Mouse (Mus musculus): ENCODE measurements around the gene Pax4. TPM values are rescaled to one million over a fixed set of nuclear protein-coding genes. Genes with fewer than 3 reads are reported as not detected.

The Pax4 gene
- total RNA-seq (2021) (not detected), polyA plus RNA-seq (2012; rRNA removed) (not detected in 2 replicates)
- long read RNA-seq, result 0 reads

DNA sequence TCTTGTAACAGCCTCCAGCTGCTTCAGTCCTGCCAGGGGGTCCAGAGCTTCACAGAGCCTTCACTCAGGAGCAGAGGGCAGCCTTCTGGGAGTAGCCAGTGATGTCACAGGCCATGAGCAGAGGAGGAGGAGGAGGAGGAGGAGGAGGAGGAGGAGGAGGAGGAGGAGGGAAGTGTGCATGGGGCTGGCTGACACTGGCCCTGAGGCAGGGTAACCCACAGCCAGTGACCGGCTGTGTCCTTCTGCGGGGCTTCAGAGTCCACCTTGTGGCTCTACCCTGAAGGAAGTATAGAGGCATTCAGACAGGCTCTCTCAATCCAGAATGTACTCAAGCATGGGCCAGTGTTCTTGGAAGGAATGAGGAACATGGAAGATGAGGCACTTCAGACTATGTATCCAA, at the start of gene Pax4:
Gene Pax4 (minus strand): TSS at position 101 of the 400 bp plus-strand sequence.
- no peak for DNase-seq

- DNase-seq, result peak; percentile 28
Observed at GRCm38 (mm10) chr6:28497837-28498236, 48.7 kb upstream of the Pax4 start.

DNA sequence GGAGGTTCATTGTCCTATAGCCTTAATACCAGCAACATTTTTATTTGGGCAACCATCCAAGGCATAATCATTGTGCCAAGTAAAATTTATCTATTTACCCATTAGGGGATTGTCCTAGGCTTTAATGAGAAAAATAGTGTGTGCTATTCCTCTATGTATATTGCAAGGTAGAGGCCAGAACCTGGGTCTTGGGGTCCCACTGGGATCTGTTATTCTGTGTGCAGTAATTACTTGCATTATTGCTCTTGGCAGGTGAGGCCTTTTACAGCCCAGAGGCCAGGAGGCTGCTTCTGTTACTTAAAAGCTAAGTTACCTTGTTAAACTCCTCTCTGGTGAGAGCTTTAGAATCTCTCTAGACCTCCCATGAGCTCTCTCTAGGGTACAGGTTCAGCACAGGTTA, 42.0 kb upstream of the Pax4 start:
- DNase-seq, result no peak

GRCm38 (mm10) chr6:28490612-28491011, 41.5 kb upstream of the Pax4 start:
- no peak for DNase-seq

DNA sequence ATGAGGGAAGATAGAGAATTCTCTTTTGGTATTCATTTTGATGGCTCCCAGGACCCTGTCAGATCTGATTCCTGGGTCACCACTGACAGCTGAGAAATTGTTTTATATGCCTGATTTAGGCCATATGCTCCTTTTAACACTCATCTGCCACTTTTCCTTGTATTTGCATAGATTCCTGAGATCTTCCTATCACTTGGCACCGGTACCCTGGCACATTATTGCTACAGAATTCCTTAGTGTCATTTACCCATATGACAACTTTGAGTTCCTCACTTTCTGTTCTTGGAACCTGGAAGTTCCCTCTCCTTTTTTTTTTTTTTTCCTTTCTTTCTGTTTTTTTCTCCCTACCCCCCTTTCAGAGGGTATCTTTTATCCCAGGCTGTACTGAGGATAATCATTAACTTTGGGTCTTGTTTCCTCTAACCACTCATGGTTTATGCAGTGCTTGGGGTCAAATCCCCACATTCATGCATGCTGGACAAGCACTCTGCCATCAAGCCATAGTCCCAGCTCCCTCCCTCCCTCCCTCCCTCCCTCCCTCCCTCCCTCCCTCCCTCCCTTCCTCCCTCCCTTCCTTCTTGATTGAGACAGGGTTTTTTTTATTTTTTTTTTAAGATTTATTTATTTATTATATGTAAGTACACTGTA, 39.2 kb upstream of the Pax4 start:
- no peak for DNase-seq

DNA sequence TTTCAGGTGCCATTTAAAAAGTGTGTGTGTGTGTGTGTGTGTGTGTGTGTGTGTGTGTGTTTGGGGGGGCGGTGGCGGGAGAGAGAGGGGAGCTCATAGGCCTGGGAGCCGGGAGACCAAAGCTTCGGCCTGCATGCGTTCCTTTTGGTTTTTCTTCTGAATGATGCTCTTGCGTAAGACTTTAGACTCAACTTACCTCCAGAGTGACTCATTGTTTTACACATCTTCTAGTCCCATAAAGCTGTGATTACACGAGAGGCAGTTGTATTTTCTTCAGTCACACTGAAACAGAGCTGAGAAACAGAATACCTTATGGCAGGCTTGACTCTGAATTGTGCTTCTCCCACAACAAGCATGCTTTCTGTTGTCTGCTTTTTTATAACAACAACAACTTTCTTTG, 37.8 kb upstream of the Pax4 start:
- no peak for DNase-seq

DNA sequence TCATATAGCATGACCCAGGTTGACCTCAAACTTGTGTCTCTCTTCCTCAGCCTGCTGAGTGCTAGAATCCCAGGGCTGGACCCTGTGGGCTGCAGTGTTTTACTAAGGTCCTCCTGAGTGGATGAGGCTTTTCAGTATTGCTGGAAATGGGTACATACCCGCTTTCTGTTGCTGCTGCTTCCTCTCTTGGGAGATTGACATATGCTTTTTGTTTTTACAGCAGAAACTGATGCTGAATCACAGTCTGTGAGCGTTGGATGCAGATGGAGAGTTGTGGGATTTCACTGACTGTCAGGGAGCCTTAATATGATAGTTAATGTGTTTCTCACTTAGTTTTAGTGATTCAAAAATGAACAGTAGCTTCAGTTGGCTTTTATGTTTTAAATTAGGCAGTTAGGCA, 37.3 kb upstream of the Pax4 start:
- no peak for DNase-seq

GRCm38 (mm10) chr6:28486008-28486407, 36.9 kb upstream of the Pax4 start:
- no peak for DNase-seq

GRCm38 (mm10) chr6:28482711-28483315, 33.7 kb upstream of the Pax4 start:
- no peak for DNase-seq

DNA sequence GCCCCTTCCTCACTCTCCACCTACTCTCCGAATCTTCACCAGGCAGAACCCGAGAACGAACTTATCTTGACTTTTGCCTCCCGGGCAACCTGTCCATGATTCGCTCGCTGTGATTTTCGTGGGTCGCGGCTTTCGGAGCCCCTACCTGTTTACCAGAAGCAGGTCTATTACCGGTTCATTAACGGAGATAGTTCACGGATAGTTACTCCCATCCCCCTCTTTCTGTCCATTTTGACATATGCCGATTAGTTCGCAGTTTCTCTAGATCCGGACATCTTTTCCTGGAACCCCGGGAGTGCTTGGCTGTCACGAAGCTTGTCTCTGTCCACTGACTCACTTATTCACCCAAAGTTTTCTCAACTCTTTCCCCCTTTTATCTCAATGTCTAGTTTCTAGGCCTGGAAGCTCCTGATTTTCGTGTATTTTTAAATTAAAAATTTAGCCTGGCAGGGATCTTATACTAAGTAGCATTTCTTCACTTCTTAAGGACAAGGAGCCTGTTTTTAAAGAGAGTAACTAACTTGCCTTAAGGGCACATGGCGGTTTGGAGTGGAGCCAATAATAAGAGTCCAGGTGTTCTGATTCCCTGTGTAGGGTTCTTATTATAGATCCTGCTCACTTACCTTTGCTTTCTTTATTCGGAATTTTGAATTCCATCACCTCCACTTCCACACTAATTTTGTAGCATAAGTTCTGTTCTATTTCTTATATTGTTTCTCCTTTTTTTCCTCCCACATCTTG, 31.8 kb upstream of the Pax4 start:
- no peak for DNase-seq

DNA sequence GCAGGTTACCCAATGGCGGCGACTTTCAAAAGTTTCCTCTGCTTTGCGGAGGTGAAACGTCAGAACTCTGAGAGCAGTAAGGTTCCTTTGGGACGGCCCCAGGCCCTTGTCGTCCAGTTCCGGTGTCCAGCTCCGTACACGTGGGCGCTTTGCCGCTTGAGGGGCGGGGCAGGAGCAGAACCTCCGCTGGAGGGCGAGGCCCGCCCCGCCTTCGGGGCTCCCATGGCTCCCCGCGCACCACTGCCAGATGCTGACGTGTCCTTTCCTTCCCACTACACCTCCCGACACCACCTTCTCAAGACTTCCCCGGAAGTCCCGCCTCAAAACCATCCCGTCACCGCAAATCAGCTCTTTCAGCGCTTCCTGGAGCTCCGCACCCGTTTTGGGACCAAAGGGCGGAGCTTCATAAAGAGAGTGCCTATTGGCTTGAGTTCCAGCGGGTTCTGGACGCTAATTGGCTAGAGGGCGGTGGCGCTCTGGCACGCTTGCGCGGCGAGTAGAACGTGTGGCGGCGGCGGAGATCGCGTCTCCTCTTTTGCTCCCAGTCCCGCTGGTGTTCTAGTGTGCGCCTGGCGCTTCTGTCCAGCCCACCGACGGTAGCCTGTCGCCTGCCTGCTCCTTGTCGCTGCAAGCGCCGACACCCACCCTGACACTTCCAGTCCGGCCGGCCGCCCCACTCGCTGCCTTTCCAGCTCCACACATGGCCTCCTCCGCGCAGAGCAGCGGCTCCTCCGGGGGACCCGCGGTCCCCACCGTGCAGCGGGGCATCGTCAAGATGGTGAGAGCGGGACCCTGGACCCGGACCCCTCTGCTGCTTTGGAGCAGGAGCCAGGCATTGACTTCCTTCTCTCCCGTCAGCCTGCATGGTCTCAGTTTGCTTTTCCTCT, 31.0 kb upstream of the Pax4 start:
- peak; percentile 99 for DNase-seq

DNA sequence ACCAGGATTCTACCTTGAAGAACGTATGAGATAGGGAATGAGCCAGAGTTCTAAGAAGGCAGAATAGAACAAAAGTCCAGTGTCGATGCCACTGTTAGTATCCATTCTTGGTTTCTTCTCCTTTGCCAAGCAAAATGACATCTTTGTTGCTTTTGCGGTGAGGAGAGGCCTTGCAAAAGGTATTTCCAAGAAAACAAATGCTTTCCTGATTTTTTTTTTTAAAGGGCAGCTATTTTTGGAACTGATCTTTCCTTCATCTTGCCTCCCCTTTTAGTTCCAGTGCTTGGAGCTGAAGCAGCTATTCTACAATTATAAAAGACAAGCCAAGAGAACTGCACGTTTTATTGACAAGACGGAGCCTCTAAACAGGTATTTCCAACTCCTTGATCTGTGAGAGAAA, 25.7 kb upstream of the Pax4 start, which contains the start of gene Snd1:
Gene Snd1 (plus strand): TSS at position 301 of the 400 bp plus-strand sequence.
- DNase-seq, result no peak

GRCm38 (mm10) chr6:28474211-28474610, 25.1 kb upstream of the Pax4 start:
- no peak for DNase-seq

GRCm38 (mm10) chr6:28471284-28472035, 22.3 kb upstream of the Pax4 start:
- no peak for DNase-seq

DNA sequence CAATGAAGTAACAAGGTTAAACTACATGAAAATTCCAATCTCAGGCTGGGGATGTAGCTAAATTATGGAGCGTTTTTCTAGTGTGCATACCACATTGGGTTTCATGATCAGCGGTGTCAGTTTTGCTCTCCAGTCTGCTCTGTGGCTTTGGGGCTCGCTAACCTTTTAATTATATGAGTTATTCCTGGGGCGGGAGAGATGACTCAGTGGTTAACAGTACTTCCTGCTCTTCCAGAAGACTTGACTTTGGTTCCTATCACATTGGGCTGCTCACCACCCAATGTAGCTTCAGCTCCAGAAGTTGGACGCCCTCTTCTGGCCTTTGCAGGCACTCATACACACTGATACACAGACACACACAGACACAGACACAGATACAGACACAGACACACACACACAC, 21.5 kb upstream of the Pax4 start:
- DNase-seq, result no peak

DNA sequence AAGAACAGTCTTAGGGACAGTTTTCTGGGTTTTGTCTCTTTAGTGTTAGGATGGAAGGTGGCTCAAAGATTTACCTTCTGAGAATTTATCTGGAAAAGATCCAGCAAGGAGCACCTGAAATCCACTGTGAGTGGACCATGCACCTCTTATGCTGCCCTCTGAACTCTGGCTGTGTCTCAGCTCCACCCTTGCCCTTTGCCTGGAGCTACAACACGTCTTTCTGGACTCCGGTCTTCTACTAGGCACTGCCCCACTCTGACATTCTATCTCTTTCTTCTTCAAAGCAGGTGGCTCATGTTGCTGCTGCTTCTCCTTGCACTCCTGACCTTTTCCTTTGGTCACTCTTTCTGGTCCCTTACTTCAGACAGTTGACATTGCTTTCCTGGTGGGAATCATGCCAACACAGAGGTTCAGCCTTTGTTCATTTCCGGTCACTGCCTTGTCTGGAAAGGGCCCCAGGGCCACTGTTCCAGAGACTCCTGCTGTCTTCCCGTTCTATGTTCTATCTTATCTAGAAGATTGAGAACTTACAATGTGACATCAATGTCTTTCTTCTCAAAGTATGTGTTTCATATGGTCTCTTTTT, 21.0 kb upstream of the Pax4 start:
- no peak for DNase-seq

GRCm38 (mm10) chr6:28464630-28465029, 15.5 kb upstream of the Pax4 start:
- DNase-seq, result no peak

- DNase-seq, result peak; percentile 79
Observed at GRCm38 (mm10) chr6:28460534-28460933, 11.4 kb upstream of the Pax4 start.

DNA sequence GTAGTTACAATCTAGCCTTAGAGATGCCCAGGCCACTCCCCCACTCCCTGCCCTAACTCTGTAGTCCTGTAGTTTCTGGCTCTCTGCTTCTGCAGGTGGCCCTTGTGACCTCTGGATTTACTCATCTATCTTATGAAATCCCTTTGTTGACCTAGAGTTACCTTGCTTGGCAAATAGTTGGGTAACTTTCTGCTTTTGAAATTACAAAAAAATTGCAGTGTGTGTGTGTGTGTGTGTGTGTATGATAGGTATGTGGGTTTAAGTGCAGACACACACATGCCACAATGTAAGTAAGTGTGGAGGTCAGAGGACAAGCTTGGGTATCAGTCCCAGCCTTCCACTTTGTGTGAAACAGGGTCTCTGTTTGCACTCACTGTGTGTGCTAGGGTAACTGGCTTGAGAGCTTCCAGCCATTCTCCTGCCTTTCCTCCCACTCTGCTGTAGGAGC, 10.1 kb upstream of the Pax4 start:
- DNase-seq, result no peak

DNA sequence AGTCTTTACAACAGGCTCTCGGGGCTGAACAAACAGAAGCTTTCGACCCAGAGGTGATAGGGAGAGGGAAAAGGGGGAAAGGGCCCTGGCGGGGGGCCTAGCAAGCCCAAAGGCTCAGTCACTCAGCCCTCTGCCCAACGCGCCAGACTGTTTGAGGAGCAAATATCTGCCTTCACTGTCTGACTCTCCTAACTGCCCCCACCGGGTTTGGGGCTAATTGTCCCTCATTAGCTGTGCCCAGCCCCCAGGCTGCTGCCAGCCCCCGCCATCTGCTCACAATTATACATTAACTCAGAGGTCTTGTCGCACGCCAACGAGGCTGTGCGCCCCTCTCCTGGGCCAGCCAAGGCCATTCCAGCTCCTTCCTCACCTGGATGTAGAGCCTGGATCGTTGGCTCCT, 1.8 kb upstream of the Pax4 start:
- no peak for DNase-seq

GRCm38 (mm10) chr6:28450481-28450880, 1.3 kb upstream of the Pax4 start:
- no peak for DNase-seq
